Mouse (Mus musculus): Measurements from ENCODE around the gene Cpt1c.

DNA sequence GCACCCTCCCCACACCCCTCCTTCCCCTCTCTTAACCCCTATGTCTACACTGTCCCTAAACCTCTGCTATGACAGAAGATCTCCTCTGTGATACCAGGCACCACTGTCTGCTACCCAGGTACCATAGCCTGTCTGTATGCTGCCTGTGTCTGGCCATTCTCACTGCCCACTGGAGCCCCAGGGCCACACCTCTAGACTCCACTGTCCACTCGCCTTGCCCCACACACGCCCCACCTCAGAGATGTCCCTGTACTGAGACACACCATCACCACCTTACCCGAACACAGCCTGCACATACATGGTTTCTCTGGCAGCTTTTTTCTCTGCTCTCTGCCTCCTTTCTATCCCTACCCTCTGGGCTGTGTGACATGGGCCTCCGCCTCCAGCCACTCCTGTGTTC, 57.8 kb downstream of the Cpt1c start:
- no peak for TF ChIP-seq CTCF (IDR thresholded peaks at IDR 0.05; ENCODE audit: extremely low read depth, insufficient read length, insufficient replicate concordance, low read depth, low read length)
- TF ChIP-seq POLR2A (IDR thresholded peaks at IDR 0.05; ENCODE audit: low read depth, low read length) = no peak
